Mouse (Mus musculus) stomach, embryonic 16.5 days (tissue): ENCODE measurements around the gene Acly. TPM values are rescaled to one million over a fixed set of nuclear protein-coding genes. Genes with fewer than 3 reads are reported as not detected.
"Not testable (repeated sequence)": the region's sequence is repeated elsewhere in the genome, so short reads cannot be mapped to it uniquely, and the experiment has no call there.

Experiments used
- ATAC-seq: fragments of 200-750 bp; cut with Nextera tagmentation; 2 replicates; pipeline ENCODE4 v1.8.0; 2017; ENCODE audit warnings: moderate number of reproducible peaks, moderate TSS enrichment; ENCODE audit not compliant: insufficient read depth, low FRiP score
- H3K27ac ChIP-seq: fragments of 300-500 bp; sonication (generic); 2 replicates; pipeline ENCODE4 v1.5.1; 2014; ENCODE audit warnings: low read length
- H3K27me3 ChIP-seq: fragments of 300-500 bp; sonication (generic); 2 replicates; pipeline ENCODE4 v1.6.1; 2014; ENCODE audit warnings: low read length, control low read depth, mixed read lengths; ENCODE audit not compliant: control insufficient read depth, insufficient read depth
- H3K36me3 ChIP-seq: fragments of 300-500 bp; sonication (generic); 2 replicates; pipeline ENCODE4 v1.6.1; 2014; ENCODE audit warnings: low read length; ENCODE audit not compliant: control insufficient read depth, insufficient read depth
- H3K4me1 ChIP-seq: fragments of 300-500 bp; sonication (generic); 2 replicates; pipeline ENCODE4 v1.6.1; 2014; ENCODE audit warnings: low read length, control low read depth, mixed read lengths; ENCODE audit not compliant: control insufficient read depth, insufficient read depth
- H3K4me2 ChIP-seq: fragments of 300-500 bp; sonication (generic); 2 replicates; pipeline ENCODE4 v1.6.1; 2014; ENCODE audit warnings: low read depth, low read length, mixed read lengths
- H3K4me3 ChIP-seq: fragments of 300-500 bp; sonication (generic); replicated peaks from 2 replicates; pipeline ENCODE4 v1.5.1; 2014; ENCODE audit warnings: mild to moderate bottlenecking, low read length
- H3K9ac ChIP-seq: fragments of 300-500 bp; sonication (generic); 2 replicates; pipeline ENCODE4 v1.6.1; 2014; ENCODE audit warnings: low read length
- H3K9me3 ChIP-seq: fragments of 300-500 bp; sonication (generic); replicated peaks from 2 replicates; pipeline ENCODE4 v1.6.1; 2016; ENCODE audit warnings: low read length, control low read depth; ENCODE audit not compliant: control insufficient read depth
- WGBS: fragments of 180-500 bp; shearing (Covaris S2); extraction: QIAGEN DNeasy Blood & Tissue Kit; methylation state at CpG from one replicate; pipeline ENCODE4 v1.1.7; 2014; 5-methylcytosine and 5-hydroxymethylcytosine counted together
- polyA plus RNA-seq: library from polyadenylated mRNA; unstranded; fragments of >200 nt; fragmentation: Nextera tagmentation; extraction: Ambion mirVana; gene quantifications from 2 replicates; pipeline ENCODE4 v1.2.1, GENCODE M21; 2015

Acly gene
- polyA plus RNA-seq, 1 experiment from 2014 or later: 178 TPM

DNA sequence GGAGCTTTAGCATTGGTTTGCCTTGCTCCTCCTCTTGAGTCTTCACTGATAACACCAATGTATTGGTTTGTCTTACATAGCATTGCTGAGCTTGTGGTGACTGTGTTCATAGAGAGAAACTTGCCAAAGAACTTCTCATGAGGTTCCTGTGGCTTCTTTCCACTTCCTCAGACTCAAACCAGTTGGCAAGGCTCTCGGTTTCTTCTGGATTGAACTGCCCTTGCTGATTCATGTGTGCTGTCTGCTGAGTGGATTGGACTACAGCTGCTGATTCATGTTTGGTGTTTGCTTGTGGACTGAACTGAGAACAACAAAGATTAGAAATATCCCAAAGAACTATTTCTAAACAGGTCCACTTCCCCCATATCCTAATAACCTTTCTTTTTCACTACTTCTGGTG lies 8.2 kb upstream of the Acly start:
- Histone ChIP-seq H3K4me1 (no peaks in the 10 kb centered on the region), H3K9me3 (no peaks in the 10 kb centered on the region), H3K36me3 (no peaks in the 10 kb centered on the region), H3K9ac (no peak overlapping the region), H3K4me3 (no peak overlapping the region), H3K4me2 (no peak overlapping the region), H3K27me3 (no peaks in the 10 kb centered on the region), H3K27ac (no peak overlapping the region)
- 74% methylated on average over 1 of the region's 1 CpGs for WGBS
- ATAC-seq: no peak

- not testable (repeated sequence) for H3K9ac ChIP-seq, H3K36me3 ChIP-seq, H3K4me3 ChIP-seq, H3K4me2 ChIP-seq, H3K27me3 ChIP-seq, ATAC-seq, H3K4me1 ChIP-seq, H3K9me3 ChIP-seq, H3K27ac ChIP-seq
- 86% methylated on average over 6 of the region's 6 CpGs for WGBS
Measured at GRCm38 (mm10) chr11:100534821-100535220, 7.0 kb upstream of the Acly start.

GRCm38 (mm10) chr11:100534411-100534810 lies 6.6 kb upstream of the Acly start:
- H3K9me3 ChIP-seq, H3K4me3 ChIP-seq, H3K36me3 ChIP-seq, ATAC-seq, H3K9ac ChIP-seq, H3K27me3 ChIP-seq, H3K4me2 ChIP-seq, H3K4me1 ChIP-seq, H3K27ac ChIP-seq: not testable (repeated sequence)
- WGBS: 83% methylated on average over 2 of the region's 2 CpGs

- Histone ChIP-seq H3K4me2 (no peak overlapping the region), H3K36me3 (no peaks in the 10 kb centered on the region), H3K9ac (no peak overlapping the region), H3K4me1 (no peaks in the 10 kb centered on the region), H3K27me3 (no peaks in the 10 kb centered on the region), H3K27ac (no peak overlapping the region), H3K9me3 (no peaks in the 10 kb centered on the region), H3K4me3 (no peak overlapping the region)
- no peak for ATAC-seq
- 80% methylated on average over 6 of the region's 6 CpGs for WGBS
Measured at GRCm38 (mm10) chr11:100533871-100534270, 6.1 kb upstream of the Acly start.

- H3K27me3 ChIP-seq: no peaks in the 10 kb centered on the region
- WGBS: 21% methylated on average over 19 of the region's 19 CpGs
- H3K4me2 ChIP-seq: peak overlapping the region; percentile 76
- H3K9me3 ChIP-seq: no peaks in the 10 kb centered on the region
- peaks cover 30% of the 10 kb centered on the region for H3K4me1 ChIP-seq
- H3K9ac ChIP-seq: peak overlapping the region; percentile 84
- peak overlapping the region; percentile 86 for H3K4me3 ChIP-seq
- peak overlapping the region; percentile 94 for H3K27ac ChIP-seq
- no peaks in the 10 kb centered on the region for H3K36me3 ChIP-seq
- peak; percentile 7; the same call in 1 of the 2 replicates for ATAC-seq
Measured at GRCm38 (mm10) chr11:100528375-100529165, 770 bp upstream of the Acly start.

DNA sequence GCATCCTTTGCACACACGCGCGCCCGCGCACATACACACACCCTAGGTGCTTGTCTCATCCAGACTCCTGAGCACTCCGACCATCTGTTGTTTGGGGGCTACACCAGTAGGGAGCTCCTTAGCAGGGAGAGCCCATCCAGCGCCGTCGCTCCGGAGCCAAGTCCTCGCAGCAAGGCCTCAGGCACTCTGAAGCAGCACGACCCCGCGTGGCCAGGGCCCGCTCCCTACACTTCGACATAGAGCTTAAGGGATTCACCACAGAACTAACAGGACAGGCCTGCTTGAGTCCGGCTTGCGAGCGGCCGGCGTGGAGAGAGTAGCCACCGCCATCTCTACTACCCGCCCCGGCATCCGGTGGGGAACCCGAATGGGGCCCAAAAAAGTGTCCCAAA lies 738 bp downstream of the Acly start:
- Histone ChIP-seq H3K9me3 (no peaks in the 10 kb centered on the region), H3K27ac (peak overlapping the region; percentile 94), H3K9ac (peak overlapping the region; percentile 84), H3K4me3 (peak overlapping the region; percentile 86), H3K4me2 (peak overlapping the region; percentile 86), H3K36me3 (peaks cover 13% of the 10 kb centered on the region; the same call in 1 of the 2 replicates), H3K27me3 (no peaks in the 10 kb centered on the region), H3K4me1 (peaks cover 30% of the 10 kb centered on the region)
- ATAC-seq: peak; percentile 26; the same call in 1 of the 2 replicates
- under 1% methylated on average over 26 of the region's 26 CpGs for WGBS

DNA sequence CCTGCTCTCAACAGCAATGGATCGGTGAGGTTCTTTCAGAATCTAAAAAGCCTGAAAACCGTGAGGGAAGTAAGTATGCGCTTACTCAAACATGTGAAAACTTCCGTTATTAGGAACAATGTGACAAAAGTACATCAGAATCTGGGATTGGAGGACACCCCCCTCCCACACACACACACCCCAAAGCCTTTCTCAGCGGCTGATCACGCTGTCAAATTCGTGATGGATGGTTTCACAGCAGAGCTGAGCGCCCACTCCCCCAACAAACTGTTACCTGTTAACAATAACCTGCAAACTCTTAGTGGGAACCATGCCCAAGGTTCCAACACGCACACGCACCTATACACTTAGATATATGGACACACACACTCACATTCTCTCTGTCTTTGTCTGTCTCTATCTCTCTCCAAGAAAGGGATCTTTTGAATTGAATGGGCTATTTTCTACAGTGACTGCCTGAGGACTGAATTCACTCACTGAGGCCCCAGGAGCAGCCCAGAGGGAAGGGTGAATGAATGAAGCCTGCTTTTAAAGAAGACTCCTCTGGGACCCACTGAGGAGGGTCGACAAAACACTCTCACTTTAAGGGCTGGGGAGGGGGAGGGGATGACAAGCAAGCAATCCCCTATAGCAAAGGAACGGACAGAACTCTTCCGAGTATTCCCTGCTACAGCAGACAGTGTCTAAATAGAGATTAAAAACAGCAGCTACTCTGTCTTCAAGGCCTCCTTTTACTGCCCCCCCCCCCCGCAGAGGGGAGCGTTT lies 1.6 kb downstream of the Acly start:
- Histone ChIP-seq H3K27ac (peak overlapping the region; percentile 55; the same call in 1 of the 2 replicates), H3K27me3 (no peaks in the 10 kb centered on the region), H3K9ac (peak overlapping the region; percentile 84), H3K4me1 (peaks cover 30% of the 10 kb centered on the region), H3K4me2 (peak overlapping the region; percentile 86), H3K36me3 (peaks cover 21% of the 10 kb centered on the region; the same call in 1 of the 2 replicates), H3K4me3 (peak overlapping the region; percentile 86), H3K9me3 (no peaks in the 10 kb centered on the region)
- ATAC-seq: no peak
- 14% methylated on average over 15 of the region's 15 CpGs for WGBS

- ATAC-seq: no peak
- Histone ChIP-seq H3K4me2 (peak overlapping the region; percentile 86), H3K4me3 (peak overlapping the region; percentile 86), H3K36me3 (peaks cover 21% of the 10 kb centered on the region; the same call in 1 of the 2 replicates), H3K9ac (peak overlapping the region; percentile 36), H3K9me3 (no peaks in the 10 kb centered on the region), H3K4me1 (peaks cover 31% of the 10 kb centered on the region), H3K27me3 (no peaks in the 10 kb centered on the region), H3K27ac (peak overlapping the region; percentile 74)
- WGBS: 36% methylated on average over 11 of the region's 11 CpGs
Measured at GRCm38 (mm10) chr11:100524987-100525630, 2.7 kb downstream of the Acly start.
